Mouse (Mus musculus): ENCODE measurements at regions not wholly inside any gene's neighbourhood (a gene's known extent, or its start where the extent isn't known, plus 50 kb on each side); places are given as distances from the start of the nearest gene placed in this dataset.
A peak's percentile ranks its signal among the peaks of the same experiment; 100 is the strongest.

DNA sequence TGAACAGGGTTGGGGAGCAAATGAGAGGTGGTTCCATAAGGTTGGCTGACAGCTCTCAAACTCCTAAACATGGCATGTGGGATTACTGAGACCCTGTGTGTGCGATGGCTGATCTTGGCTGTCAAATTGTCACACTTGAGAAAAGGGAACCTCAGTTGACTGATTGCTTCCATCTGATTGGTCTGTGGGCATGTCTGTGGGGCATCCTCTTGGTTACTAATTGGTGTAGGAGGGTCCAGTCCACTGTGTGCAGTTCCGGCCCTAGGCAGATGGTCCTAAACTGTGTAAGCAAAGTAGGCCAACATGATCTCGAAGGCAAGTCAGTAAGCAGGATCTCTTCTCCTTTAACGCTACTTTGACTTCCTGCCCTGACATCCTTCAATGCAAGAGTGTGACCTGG is 86.5 kb upstream of the Tut7 start:
- DNase-seq: no peak

- no peak for DNase-seq
Observed at GRCm38 (mm10) chr13:59908786-59909185, 85.8 kb upstream of the Tut7 start.

DNA sequence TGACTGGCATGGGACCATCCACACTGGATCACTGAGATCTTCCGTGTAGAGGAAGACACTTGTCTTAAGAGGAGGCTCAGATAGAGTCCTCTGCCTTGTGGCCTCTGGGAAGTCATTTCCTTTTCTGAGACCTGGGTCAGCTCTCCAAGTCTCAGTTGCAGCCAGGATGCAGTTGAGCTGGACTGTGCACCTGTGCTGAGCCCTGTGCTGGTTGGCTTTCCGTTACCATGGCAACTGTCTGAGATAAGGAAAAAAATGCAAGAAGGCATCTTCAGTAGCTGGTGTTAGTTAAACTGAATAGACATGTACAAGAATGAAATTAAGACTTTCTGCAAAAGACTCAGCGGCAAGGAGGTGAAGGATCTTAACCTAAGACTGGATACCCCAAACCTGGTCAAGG is 82.5 kb upstream of the Tut7 start:
- DNase-seq: no peak

GRCm38 (mm10) chr13:59904415-59904814 is 81.5 kb upstream of the Tut7 start:
- no peak for DNase-seq

DNA sequence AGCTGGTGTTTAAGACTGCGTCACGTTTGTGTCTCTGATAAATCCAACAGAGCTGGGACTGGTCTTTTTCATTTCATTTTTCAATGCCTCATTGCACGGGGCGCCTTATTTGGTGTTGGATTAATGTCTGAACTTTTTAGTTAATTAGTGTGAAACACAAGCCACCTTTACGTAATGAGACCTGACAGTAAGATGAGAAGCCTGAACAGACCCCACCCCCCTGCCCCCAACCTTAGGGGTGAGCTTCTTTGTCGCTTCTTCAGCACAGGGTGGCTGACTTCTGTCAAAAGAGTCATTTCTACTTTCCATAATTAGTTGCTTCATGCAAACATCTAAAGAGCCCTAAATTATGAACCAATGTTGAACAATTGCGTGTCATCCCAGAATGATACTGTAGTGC is 76.6 kb upstream of the Tut7 start:
- no peak for DNase-seq

DNA sequence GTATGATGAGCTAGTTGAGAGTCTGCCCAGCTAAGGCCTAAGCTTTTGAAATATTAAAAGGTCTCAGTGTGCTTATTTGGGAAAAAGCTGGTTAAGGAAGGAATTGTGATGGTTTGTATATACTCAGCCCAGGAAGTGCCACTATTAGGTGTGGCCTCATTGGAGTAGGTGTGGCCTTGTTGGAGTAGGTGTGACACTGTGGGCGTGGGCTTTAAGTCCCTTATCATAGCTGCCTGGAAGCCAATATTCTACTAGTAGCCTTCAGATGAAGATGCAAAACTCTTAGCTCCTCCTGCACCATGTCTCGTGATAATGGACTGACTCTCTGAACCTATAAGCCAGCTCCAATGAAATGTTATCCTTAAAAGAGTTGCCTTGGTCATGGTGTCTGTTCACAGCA is 72.8 kb upstream of the Tut7 start:
- DNase-seq: no peak

DNA sequence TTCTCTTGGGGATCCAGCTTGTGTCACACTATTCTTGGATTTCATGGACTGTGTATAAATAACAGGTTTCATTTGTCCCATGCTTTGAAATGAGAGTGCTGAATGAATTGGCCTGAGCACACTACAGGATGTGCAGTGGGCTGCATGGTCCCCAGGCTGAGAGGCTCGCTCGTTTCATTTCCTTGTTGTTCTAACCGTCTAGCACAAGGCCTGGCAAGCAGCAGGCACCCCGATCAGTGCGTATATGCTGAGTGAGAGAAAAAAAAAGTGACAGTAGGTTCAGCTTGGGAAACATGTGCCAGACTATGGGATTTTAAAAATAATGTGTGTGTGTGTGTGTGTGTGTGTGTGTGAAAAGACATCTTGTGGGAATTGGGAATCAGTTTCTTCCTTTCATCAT is 71.1 kb upstream of the Tut7 start:
- DNase-seq: no peak

DNA sequence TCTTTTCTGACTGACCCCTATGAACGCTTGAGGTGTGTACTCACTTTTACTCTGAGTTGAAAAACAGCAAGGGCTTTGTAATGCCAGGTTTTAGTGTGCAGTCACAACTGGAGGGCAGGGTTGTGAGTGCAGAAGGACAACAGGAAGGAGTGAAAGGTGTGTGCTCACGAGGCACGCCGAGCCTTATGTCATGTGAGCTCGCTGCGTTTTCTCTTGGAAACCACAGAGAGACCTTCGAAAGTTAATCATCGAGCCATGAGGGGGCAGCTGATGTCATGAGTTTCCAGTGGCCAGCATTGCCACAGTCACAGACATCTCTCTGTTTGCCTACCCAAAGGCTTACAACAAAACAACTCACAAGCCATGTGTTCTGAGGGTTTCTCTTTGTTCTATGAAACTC is 70.0 kb upstream of the Tut7 start:
- DNase-seq: no peak

GRCm38 (mm10) chr13:59892340-59892739 is 69.4 kb upstream of the Tut7 start:
- DNase-seq: no peak

DNA sequence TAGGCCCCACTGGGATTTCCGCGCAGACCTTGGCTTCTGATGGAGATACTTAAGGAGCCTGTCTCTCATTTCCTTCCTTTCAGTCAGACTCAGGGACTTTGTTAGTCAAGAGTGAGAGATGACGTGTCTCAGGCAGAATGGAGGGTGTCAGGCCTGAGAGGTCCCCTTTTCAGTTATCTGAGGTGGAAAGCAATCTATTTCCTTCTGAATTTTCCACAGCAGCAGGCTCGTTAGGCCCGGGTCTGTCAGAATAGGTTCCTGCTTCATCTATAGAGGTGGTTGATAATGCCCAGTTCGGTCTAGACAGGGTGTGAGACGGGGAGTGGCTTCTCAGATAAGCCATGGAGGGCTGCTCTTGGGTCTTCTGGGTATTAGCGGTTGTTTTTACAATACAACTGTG is 68.8 kb upstream of the Tut7 start:
- DNase-seq: no peak

DNA sequence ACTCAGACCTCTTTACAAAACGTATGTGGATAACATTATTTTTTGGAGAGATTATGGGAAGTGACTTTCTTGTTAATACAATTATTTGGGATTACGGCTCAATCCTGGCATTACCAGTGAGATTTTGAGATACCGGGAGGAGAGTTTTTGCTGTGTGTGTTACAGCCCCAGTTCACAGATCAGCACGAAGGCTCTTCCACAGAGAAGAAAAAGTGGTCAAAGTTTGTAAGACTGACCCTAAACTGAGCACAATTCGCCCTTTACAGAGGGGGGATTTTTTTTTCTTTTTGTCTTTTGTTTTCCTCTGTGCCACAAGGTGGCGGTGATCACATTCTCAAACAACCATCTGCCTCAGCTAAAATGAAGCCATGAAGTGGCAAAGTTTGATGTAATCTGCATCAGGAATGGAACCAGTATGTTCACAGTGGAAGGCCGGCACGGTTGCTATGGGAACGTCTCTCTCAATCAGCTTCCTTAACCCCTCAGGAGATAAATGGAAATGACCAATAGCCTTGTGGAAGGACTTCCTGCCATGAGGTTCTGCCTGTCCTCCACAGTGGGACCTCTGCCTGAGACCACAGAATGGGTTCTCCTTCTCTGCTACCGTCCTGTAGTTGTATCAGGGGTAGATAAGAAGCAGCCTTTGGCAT is 66.6 kb upstream of the Tut7 start:
- peak; percentile 22 for DNase-seq

- DNase-seq: no peak
Observed at GRCm38 (mm10) chr13:59888038-59889016, 65.4 kb upstream of the Tut7 start.

DNA sequence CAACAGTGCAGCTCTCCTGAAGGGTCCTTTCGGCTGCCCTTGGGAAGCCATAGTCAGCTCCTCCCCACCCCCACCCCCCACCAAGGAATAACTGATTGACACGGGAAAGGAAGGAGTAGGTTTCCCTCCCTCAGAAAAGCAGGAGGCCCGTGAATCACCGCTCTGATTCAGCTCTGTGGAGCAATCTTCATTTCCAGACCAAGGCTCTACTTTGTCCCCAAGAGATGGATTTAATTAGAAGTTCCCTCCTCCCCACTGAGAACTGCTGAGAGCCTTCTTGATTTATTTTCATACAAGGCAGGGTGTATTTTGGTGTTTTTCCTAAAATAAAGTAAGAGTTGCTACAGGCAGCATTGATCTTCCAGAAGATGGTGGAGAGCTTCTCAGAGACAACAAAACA is 64.4 kb upstream of the Tut7 start:
- no peak for DNase-seq

GRCm38 (mm10) chr13:59886572-59886971 is 63.6 kb upstream of the Tut7 start:
- DNase-seq: no peak

DNA sequence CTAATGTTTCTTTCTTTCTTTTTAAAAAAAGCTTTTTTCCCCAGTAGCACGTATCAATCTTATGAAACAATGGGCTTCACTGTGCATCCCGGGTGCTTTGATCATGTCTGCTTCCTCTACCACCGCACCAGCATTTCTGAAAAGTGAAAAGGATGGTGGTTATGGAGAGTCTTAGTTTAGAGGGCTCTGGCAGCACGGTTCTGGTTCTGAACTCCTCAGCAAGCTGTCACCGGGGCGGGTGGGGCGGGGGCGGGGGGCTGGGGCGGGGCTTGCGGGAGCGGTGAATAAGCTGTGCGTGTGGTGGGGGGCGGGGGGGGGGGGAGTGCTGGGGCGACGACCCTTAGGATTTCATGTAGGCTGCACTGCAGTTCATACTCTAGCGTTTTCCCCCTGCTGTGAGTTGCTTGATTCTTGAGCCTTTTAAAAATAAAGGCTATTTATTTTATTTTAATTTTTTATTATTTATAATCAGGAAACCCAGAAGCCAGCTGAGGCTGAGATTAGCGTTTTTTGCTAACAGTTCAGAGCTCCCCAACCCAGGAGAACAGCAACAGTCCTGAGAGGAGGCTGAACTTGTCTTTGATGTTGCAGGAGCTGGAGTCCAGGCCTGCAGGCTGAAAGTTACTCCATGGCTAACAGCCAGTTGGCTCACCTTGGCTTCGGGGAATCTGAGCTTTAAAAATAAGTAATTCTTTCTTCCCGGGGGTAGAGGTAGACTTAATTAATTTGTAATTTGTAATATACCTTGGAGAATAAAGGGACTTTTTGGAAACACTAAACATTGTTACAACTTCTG is 59.2 kb upstream of the Tut7 start:
- DNase-seq: no peak

DNA sequence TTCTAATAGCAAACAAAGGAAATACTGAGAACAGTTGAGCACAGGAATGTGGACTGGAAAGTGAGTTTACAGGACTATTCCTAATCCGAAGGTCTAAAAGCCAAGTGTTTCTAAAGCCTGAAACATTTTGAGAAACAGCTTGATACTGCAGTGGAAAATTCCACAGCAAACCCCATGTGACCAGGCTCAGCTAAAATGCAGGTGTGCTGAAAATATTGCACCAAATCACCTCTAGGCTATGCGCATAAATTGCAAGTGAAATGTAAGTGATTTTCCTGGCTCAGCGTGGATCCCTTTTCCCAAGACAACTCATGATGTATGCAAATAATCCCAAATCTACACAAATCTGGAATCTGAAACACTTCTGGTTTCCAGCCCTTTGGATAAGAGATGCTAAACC is 57.1 kb upstream of the Tut7 start:
- no peak for DNase-seq

- peak; percentile 9 for DNase-seq
Observed at GRCm38 (mm10) chr13:59875637-59876036, 52.7 kb upstream of the Tut7 start.

GRCm38 (mm10) chr13:59874137-59874931 is 51.4 kb upstream of the Tut7 start:
- no peak for DNase-seq
